Mouse (Mus musculus): ENCODE measurements around the gene Trpm3.

Trpm3 gene

DNA sequence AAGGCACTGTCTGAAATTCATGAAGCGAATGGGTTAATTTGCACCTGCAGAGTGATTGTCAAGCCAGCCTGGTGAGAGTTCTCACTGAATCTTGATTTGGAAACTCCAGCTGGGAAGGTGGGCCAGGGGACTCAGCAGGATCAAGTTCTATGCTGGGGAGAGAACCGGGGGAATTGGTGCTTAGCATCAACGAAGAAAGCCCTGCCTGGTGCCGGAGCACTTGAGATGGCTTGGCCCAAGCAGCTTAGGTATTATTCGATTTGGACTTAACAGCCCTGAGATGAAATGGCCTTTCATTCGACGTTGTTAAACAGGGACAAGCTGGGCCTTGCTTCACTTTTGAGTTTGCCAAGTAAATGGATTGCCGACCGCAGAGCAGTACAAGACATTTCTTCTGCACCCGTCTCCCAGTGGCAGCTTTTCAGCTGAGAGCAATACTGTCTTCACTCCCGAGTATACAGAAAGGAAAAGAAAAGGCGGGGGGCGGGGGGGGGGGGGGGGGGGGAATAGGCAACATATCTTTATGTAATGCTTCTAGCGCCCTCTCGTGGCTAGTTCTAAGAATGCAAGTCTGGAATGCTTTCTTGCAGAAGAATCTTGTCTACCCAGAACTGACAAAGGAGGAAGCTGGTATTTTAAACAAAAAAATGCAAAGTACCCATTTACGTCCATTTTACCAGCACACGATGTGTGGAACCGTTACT lies 165.3 kb downstream of the Trpm3 start:
- peak; percentile 89 to 95 for DNase-seq (ENCODE audit: low spot score in 2 of 2)

DNA sequence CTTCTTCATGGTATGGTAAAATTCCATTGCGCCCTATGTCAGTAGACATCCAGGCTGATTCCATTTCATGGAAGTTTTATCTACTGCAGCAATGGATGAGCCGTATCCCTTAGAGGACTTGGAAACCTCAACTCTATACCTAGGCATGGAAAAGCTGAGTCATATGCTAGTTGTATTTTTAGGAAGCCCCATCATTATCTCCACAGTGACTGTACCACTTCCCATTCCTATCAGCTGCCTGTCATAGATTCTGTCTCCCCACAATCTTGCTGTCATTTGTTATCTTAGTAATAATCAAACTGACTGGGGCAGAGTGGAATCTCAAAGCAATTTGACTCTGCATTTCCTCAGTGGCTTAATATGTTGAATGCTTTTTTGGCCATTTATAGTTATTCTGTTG lies 169.2 kb downstream of the Trpm3 start:
- DNase-seq (ENCODE audit: low spot score in 2 of 2), result no peak

DNA sequence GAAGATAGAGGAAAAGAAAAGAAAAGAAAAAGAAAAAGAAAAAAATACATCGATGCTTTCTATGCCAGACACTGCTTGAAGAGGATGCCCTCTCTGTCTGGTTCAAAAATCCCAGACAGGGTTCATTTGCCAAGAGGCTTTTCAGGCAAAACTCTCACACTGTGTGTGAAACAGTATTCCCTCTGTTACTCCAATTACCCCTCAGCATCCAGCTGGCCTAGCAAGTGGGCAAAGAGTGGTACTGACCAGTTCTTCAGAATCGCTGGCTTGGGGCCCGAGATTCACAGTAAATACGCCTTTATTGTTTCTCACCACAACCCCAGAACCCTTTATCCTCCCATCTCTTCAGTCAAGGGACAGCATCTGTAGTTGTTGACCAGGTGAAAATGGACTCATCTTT lies 178.5 kb downstream of the Trpm3 start:
- no peak for DNase-seq (ENCODE audit: low spot score in 2 of 2)

DNA sequence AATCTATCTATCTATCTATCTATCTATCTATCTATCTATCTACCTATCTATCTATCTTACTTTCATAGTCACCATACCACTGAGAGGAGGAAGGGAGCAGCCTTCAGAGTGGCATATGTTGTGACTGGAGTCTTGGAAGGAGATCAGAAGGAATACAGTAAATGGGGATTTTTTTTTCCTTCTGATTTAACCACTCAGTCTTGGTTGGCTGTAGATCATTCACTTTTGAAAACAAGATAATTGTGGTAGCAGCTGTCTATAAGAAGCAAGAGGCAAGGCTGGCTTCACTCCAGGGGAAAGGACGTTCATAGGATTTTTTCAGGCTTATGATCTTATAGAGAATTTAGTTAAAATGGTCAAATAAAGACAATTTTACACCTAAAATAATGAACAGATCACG lies 188.0 kb downstream of the Trpm3 start:
- DNase-seq (ENCODE audit: low spot score in 2 of 2), result no peak

DNA sequence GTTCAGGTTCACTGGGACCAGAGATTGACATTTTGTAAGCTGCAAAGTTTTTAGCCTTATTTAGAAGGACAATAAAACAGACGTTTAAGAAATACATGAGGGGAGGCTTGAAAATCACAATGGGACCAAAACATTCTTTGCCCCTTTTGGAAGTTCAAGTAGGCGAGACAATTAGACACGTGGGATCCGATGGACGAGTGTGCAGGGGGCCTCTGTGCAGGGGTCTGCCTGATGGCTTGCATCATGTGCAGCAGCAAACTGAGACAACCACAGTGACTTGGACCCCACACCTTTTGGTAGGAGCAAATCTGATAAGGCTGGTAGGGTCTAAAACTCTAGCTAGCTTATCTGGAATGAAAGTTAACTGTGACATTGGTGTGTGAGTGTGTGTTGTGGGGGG lies 188.4 kb downstream of the Trpm3 start:
- DNase-seq (ENCODE audit: low spot score in 2 of 2), result no peak

DNA sequence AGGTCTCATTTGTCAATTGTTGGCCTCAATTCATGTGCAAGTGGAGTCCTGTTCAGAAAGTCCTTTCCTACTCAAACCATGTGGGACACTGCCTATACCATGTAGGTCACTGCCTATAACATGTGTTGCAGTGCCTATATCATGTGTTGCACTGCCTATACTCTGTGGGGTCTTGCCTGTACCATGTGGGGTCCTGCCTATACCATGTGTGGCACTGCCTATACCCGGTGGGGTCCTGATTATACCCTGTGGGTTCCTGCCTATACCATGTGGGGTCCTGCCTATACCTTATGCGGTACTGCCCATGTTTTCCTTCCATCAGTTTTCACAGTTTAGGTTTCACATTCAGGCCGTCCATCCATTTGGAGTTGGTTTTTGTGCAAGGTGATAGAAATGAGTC lies 197.4 kb downstream of the Trpm3 start:
- DNase-seq (ENCODE audit: low spot score in 2 of 2), result no peak

- peak; percentile 30 to 61 for DNase-seq (ENCODE audit: low spot score in 2 of 2)
Observed at GRCm38 (mm10) chr19:22337468-22337867, 198.6 kb downstream of the Trpm3 start.

DNA sequence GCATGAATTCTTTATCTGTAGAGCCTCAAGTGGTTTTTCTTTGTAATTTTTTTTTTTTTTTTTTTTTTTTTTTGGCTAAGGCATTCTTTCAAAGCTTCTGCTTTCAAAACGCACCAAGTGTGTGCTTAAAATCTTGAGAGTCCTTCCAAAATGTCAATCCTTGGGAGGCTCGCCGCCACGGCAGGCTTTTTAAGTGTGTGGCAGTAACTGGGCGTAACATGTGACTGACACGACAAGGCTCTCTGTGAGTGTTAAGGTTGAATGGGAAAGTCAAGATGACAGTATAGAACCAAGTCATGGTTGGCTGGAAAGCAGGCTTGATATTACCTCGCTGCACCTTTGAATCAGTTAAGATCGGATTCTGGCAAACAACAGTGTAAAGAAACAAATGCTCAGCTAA lies 200.1 kb downstream of the Trpm3 start:
- DNase-seq (ENCODE audit: low spot score in 2 of 2), result no peak

GRCm38 (mm10) chr19:22354037-22354541 lies 215.2 kb downstream of the Trpm3 start:
- peak; percentile 16 to 40 for DNase-seq (ENCODE audit: low spot score in 2 of 2)

- DNase-seq (ENCODE audit: low spot score in 2 of 2), result no peak
Observed at GRCm38 (mm10) chr19:22386890-22387289, 248.0 kb downstream of the Trpm3 start.

DNA sequence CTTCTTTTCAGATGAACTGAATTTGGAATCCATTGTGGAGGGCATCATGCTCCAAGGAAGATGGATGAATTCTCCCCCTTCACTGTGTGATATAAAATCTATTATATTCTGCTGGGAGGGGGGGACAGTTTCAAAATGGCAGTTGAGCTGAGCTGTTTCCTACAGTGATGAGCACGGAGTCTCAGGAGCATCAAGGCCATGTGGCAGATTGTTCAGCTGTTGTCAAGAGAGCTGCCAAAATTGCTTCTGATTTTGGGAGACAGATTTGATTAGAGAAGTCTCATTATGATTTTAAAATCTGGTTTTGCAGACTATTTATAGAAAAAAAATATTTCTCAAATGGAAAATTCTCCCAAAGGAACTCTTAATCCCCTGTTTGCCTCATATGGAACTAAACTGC lies 255.9 kb downstream of the Trpm3 start:
- no peak for DNase-seq (ENCODE audit: low spot score in 2 of 2)

- DNase-seq (ENCODE audit: low spot score in 2 of 2), result no peak
Observed at GRCm38 (mm10) chr19:22404049-22404448, 265.2 kb downstream of the Trpm3 start.

GRCm38 (mm10) chr19:22418239-22418638 lies 279.4 kb downstream of the Trpm3 start:
- DNase-seq (ENCODE audit: low spot score in 2 of 2), result no peak

DNA sequence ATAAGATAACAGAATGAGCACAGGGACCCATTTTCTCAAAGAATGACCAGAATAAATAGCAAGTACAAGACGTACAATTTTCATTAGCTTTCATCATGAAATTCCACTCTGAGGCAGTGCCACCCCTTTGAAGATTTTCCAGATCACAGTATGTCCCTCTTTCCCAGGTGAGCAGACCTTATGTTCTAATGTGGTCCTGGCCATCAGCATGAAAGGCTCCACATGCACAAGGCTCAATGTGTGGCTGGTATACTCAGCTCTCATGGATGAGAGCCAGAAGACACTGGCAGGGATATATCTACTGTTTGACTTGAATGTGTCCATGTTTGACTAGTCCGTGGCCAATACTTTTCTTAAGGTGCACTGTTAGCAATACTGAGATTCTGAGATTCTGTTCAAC lies 298.4 kb downstream of the Trpm3 start:
- no peak for DNase-seq (ENCODE audit: low spot score in 2 of 2)

- no peak for DNase-seq (ENCODE audit: low spot score in 2 of 2)
Observed at GRCm38 (mm10) chr19:22447418-22448339, 308.8 kb downstream of the Trpm3 start.

GRCm38 (mm10) chr19:22448340-22449288 lies 309.8 kb downstream of the Trpm3 start:
- peak in 1 of 2 experiments; percentile 21 for DNase-seq (ENCODE audit: low spot score in 2 of 2)

DNA sequence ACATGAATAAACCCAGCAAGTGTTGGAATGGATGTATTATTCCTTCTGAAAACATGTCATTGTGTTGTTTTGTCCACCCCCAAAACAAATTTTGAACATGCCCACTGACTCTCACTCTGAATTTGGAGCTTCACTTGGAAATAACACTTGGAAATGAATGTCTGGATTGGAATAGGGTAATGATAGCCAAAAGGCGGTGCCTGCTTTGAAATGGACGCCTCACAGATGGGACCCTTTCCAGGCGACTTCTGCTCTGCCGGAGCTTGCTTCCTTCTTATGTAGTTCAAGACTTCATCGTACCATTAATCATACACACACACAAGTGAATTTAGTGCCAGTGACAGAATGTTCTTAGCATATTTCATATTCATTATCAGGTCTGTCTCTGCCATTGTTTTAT lies 312.4 kb downstream of the Trpm3 start:
- DNase-seq (ENCODE audit: low spot score in 2 of 2), result no peak

DNA sequence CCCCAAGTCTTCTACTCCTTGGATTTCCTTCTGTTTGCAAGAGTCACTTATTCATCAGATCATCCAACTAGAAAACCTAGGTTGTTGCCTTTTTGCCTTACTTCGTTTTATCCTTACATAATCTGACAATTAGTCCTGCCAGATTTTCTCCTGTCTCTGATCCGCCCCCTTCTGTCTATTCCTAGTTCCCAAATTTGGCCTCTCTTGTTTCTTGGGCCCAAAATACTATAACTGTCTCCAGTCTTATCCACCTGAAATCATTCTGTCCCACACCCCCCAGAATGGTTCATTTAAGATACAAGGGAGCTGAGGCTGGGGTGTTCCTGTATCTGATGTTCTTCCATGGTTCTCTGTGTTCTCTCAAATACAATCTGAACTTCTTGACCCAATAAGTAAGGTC lies 318.1 kb downstream of the Trpm3 start:
- no peak for DNase-seq (ENCODE audit: low spot score in 2 of 2)

DNA sequence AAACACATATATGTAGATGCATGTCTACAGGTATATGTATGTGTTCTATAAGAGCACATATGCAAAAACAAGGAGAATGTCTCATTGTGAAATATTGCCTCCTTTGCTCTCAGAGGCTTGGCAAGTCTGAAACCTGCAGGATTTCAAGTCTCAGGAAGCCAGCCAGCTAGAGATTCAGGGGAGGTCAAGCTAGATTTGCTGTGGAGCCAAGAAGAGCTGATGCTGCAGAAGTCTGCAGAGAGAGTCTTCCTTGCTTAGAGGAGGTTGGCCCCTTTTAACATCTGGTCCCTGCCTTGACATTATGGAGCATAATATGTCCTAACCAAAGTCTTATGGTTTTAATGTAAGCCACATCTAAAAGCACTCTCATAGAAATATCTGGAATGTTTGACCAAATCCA lies 323.2 kb downstream of the Trpm3 start:
- no peak for DNase-seq (ENCODE audit: low spot score in 2 of 2)

DNA sequence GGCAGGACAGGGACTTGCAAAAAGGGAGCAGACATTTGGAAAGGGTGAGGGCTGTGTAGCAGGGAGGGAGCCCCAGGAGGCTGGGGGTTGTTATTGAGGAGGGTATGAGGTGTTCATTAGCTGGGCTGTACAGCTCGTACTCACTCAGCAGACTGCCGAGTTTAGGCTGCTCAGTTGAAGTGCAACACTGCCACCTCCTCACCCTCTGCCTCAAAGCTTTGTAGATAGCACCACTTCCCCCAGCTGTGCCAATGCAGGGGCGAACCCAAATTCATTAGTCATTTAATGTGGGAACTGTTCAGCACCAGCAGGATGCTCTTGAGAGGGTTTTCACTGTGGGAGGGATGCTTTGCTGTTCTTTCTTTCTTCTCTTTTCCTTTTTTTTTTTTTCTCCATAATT lies 324.7 kb downstream of the Trpm3 start:
- peak; percentile 82 to 84 for DNase-seq (ENCODE audit: low spot score in 2 of 2)

DNA sequence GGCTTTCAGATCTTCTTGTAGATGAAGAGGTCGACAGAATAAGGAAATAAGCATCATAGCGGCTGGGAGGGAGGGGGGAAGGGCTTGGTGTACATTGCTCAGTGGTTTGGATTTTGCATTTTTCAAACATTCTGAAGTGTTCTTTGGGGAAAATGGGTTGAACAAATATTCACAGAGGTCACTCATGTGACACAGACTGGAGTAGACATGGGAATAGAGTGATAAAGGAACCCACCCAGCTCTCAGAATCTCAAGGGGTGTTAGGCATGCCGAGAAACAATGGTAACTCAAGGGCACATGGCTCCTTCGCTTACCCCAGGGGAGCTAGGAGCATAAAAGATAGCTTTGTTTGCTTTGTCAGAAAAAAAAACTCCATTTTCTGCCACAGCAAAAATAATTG lies 330.8 kb downstream of the Trpm3 start:
- DNase-seq (ENCODE audit: low spot score in 2 of 2), result no peak
